Mouse (Mus musculus): Measurements from ENCODE around the gene Plekha5.

GRCm38 (mm10) chr6:140501841-140502240 is 78.0 kb downstream of the Plekha5 start:
- TF ChIP-seq CTCF (IDR thresholded peaks at IDR 0.05; ENCODE audit: low read depth, low read length): no peak
- TF ChIP-seq POLR2AphosphoS5 (IDR thresholded peaks at IDR 0.05; ENCODE audit: insufficient replicate concordance, low read depth, low read length): no peak
- TF ChIP-seq GATA1 (IDR thresholded peaks at IDR 0.05; ENCODE audit: borderline replicate concordance, low read length): no peak
- no peak for TF ChIP-seq TAL1 (conservative IDR thresholded peaks at IDR 0.05; ENCODE audit: low read depth, low read length)
- TF ChIP-seq GATA2 (IDR thresholded peaks at IDR 0.05; ENCODE audit: borderline replicate concordance, low read depth, low read length): no peak

All from G1E (cell line).